Mouse (Mus musculus): Measurements from ENCODE around the gene Gm4969. TPM values are rescaled to one million over a fixed set of nuclear protein-coding genes. Genes with fewer than 3 reads are reported as not detected.

Gene Gm4969
- polyA plus RNA-seq, 1 experiment from 2014 or later, result 9.9 TPM

DNA sequence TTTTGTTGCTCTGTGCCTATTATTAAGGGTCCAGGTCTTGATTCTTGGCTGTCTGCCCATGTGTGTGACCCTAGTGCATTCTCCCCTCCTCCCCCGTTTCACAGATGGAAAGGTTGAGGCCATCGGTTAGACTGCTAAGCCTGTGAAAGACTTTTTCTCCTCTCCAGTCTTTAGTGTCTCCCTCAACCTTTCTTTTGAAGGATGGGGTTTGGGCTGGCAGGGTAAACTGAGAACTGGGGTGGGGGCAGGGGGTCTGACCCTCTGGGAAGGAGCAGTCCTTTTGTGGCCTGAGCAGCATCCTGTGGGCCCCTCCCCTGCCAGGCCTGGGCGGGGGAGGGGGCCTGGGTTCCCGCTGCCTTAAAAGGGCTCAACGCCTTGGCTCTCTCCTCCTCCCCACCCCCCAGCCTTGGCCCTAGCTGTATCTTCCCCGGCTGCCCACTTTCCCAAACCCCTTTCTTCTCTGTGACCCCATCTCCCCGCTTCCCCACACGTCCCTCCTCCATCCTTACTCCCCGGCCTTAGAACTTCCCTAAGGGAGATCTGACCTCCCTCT, 33.2 kb downstream of the Gm4969 start:
- WGBS, result 23% methylated on average over 8 of the region's 9 CpGs
- Histone ChIP-seq H3K27ac (ENCODE audit: low read depth, low read length) (no peak overlapping the region), H3K4me1 (ENCODE audit: control insufficient read depth, insufficient read depth, low read length) (no peaks in the 10 kb centered on the region), H3K27me3 (ENCODE audit: control insufficient read depth, insufficient read depth, low read length) (no peaks in the 10 kb centered on the region), H3K9me3 (ENCODE audit: control insufficient read depth, low read length) (no peaks in the 10 kb centered on the region), H3K4me2 (ENCODE audit: low read depth, low read length) (no peak overlapping the region), H3K9ac (replicated peaks; ENCODE audit: low read depth, low read length) (no peak overlapping the region), H3K4me3 (ENCODE audit: low read depth, low read length) (no peak overlapping the region), H3K36me3 (ENCODE audit: control insufficient read depth, insufficient read depth, low read length) (peaks cover 35% of the 10 kb centered on the region)
- ATAC-seq (ENCODE audit: low read depth), result no peak

DNA sequence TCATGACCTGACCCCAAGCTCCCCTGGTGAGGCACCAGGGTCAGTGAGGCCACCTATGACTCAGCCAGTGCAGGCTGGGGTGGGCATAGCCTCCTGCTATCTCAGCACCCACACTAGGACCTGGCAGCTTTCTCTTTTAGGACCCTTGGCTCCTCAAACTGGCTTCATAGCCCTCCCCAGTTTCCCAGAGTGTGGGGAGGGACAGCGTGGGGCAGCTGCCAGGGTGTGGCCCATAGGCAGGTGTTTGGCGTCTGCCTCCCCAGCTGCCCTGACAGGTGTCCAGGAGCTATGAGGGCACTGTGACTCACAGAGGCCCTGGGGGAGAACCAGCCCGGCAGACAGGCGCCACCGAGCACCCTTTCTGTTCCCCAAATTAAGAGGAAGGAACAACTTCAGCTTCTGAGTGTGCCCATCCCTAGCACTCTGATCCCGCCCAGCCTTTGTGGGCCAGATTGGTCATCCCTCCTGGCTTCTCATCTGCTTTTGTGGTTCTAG, 33.8 kb downstream of the Gm4969 start:
- H3K9ac ChIP-seq (replicated peaks; ENCODE audit: low read depth, low read length), result no peak overlapping the region
- ATAC-seq (ENCODE audit: low read depth), result no peak
- WGBS, result 88% methylated on average over 6 of the region's 6 CpGs
- no peak overlapping the region for H3K4me3 ChIP-seq (ENCODE audit: low read depth, low read length)
- H3K9me3 ChIP-seq (ENCODE audit: control insufficient read depth, low read length), result no peaks in the 10 kb centered on the region
- no peaks in the 10 kb centered on the region for H3K4me1 ChIP-seq (ENCODE audit: control insufficient read depth, insufficient read depth, low read length)
- peaks cover 39% of the 10 kb centered on the region for H3K36me3 ChIP-seq (ENCODE audit: control insufficient read depth, insufficient read depth, low read length)
- no peaks in the 10 kb centered on the region for H3K27me3 ChIP-seq (ENCODE audit: control insufficient read depth, insufficient read depth, low read length)
- H3K27ac ChIP-seq (ENCODE audit: low read depth, low read length), result no peak overlapping the region
- H3K4me2 ChIP-seq (ENCODE audit: low read depth, low read length), result no peak overlapping the region

DNA sequence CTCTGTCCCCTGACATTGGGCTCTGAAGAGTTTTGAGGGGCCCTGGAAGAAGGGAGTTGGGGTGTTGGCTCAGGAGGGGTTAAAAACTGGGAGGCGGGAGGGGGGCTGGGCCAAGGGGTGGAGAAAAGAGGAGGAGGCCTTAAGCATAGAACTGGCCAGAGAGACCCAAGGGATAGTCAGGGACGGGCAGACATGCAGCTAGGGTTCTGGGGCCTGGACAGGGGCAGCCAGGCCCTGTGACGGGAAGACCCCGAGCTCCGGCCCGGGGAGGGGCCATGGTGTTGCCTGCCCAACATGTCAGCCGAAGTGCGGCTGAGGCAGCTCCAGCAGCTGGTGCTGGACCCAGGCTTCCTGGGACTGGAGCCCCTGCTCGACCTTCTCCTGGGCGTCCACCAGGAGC, 34.5 kb downstream of the Gm4969 start, which contains the start of gene Dmpk:
Gene Dmpk (plus strand): TSS at position 149 of the 400 bp plus-strand sequence.
- Histone ChIP-seq H3K4me2 (ENCODE audit: low read depth, low read length) (no peak within 1 kb of the TSS), H3K9me3 (ENCODE audit: control insufficient read depth, low read length) (no peaks in the 10 kb centered on the region), H3K27ac (ENCODE audit: low read depth, low read length) (no peak within 1 kb of the TSS), H3K9ac (replicated peaks; ENCODE audit: low read depth, low read length) (no peak within 1 kb of the TSS), H3K36me3 (ENCODE audit: control insufficient read depth, insufficient read depth, low read length) (peaks cover 42% of the 10 kb centered on the region), H3K27me3 (ENCODE audit: control insufficient read depth, insufficient read depth, low read length) (no peaks in the 10 kb centered on the region), H3K4me3 (ENCODE audit: low read depth, low read length) (no peak within 1 kb of the TSS), H3K4me1 (ENCODE audit: control insufficient read depth, insufficient read depth, low read length) (no peaks in the 10 kb centered on the region)
- ATAC-seq (ENCODE audit: low read depth), result no peak
- WGBS, result 56% methylated on average over 10 of the region's 10 CpGs

DNA sequence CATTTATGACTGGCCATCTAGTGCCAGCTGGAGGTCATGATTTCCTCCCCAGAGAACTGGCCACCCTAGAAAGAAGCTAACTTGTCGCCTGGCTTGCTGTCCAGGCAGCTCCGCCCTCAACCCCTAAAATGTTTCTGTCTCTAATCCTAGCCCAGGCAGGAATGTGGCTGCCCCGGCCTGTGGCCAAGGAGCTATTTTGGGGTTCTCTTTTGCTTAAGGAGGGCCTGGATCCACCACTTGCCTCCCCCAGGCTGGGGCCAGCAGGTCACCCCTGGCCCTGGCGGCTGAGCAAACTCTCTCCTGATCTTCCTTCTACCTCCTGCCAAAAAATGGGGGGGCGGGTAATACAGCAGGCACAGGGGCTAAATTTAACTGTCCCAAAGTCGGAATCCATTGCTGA, 35.1 kb downstream of the Gm4969 start:
- Histone ChIP-seq H3K9me3 (ENCODE audit: control insufficient read depth, low read length) (no peaks in the 10 kb centered on the region), H3K9ac (replicated peaks; ENCODE audit: low read depth, low read length) (no peak overlapping the region), H3K27ac (ENCODE audit: low read depth, low read length) (no peak overlapping the region), H3K27me3 (ENCODE audit: control insufficient read depth, insufficient read depth, low read length) (no peaks in the 10 kb centered on the region), H3K4me2 (ENCODE audit: low read depth, low read length) (no peak overlapping the region), H3K4me3 (ENCODE audit: low read depth, low read length) (no peak overlapping the region), H3K4me1 (ENCODE audit: control insufficient read depth, insufficient read depth, low read length) (no peaks in the 10 kb centered on the region), H3K36me3 (ENCODE audit: control insufficient read depth, insufficient read depth, low read length) (peaks cover 44% of the 10 kb centered on the region)
- ATAC-seq (ENCODE audit: low read depth), result no peak
- 59% methylated on average over 6 of the region's 6 CpGs for WGBS

DNA sequence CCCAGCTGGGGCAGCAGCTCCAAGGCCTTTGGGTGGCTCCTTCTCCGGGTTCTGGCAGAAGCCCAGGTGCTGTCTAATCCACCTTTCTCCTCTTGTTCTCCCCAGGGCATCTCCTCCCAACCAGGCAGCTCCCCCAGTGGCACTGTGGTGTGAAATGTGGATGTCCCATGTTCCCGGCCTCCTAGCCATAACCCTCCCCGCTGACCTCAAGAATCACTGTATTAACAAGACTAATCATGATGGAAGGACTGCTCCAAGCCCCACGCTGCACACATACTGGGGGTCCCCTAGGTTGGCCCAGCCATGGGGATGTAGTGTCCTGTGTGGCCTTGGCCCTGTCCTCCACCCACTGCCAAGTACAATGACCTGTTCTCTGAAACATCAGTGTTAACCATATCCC, 36.0 kb downstream of the Gm4969 start:
- ATAC-seq (ENCODE audit: low read depth), result no peak
- 80% methylated on average over 4 of the region's 4 CpGs for WGBS
- Histone ChIP-seq H3K27me3 (ENCODE audit: control insufficient read depth, insufficient read depth, low read length) (no peaks in the 10 kb centered on the region), H3K9ac (replicated peaks; ENCODE audit: low read depth, low read length) (no peak overlapping the region), H3K27ac (ENCODE audit: low read depth, low read length) (no peak overlapping the region), H3K4me1 (ENCODE audit: control insufficient read depth, insufficient read depth, low read length) (peaks cover 6% of the 10 kb centered on the region; the same call in 1 of the 2 replicates), H3K4me3 (ENCODE audit: low read depth, low read length) (no peak overlapping the region), H3K9me3 (ENCODE audit: control insufficient read depth, low read length) (no peaks in the 10 kb centered on the region), H3K4me2 (ENCODE audit: low read depth, low read length) (no peak overlapping the region), H3K36me3 (ENCODE audit: control insufficient read depth, insufficient read depth, low read length) (peaks cover 44% of the 10 kb centered on the region)

DNA sequence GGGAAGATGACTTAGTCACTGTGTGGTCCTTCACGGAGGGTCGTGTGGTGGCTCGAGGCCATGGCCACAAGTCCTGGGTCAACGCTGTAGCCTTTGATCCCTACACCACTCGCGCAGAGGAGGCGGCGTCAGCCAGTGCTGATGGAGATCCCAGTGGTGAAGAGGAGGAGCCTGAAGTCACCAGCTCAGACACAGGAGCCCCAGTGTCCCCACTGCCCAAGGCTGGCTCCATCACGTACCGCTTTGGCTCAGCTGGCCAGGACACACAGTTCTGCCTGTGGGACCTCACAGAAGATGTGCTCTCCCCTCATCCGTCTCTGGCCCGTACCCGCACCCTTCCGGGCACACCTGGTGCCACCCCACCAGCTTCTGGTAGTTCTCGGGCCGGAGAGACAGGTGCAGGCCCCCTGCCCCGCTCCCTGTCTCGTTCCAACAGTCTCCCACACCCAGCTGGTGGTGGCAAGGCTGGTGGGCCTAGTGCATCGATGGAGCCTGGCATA, 37.7 kb downstream of the Gm4969 start:
- Histone ChIP-seq H3K36me3 (ENCODE audit: control insufficient read depth, insufficient read depth, low read length) (peaks cover 41% of the 10 kb centered on the region), H3K4me1 (ENCODE audit: control insufficient read depth, insufficient read depth, low read length) (peaks cover 11% of the 10 kb centered on the region; the same call in 1 of the 2 replicates), H3K9me3 (ENCODE audit: control insufficient read depth, low read length) (no peaks in the 10 kb centered on the region), H3K4me2 (ENCODE audit: low read depth, low read length) (no peak overlapping the region), H3K27me3 (ENCODE audit: control insufficient read depth, insufficient read depth, low read length) (no peaks in the 10 kb centered on the region; the same call in 1 of the 2 replicates), H3K4me3 (ENCODE audit: low read depth, low read length) (no peak overlapping the region), H3K9ac (replicated peaks; ENCODE audit: low read depth, low read length) (no peak overlapping the region), H3K27ac (ENCODE audit: low read depth, low read length) (no peak overlapping the region)
- no peak for ATAC-seq (ENCODE audit: low read depth)
- WGBS, result 93% methylated on average over 19 of the region's 19 CpGs

DNA sequence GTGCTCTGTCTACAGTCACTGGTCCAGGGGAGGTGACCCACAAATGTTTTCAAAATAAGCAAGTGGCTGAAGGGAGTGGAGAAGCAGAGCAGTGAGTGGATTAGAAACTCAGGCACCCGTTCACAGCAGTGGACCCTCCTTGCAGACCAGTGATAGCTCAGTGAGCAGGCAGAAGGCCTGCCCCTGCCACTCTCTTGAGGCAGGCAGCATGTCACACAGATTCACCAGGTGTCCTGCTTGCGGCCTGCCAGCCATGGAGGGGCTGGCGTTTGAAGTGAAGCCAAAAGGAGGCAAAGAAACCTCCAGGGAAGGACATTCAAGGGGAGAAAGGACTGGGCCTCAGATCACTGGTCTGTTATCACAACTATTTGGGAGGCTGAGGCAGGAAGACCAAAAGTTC, 39.4 kb downstream of the Gm4969 start:
- H3K9ac ChIP-seq (replicated peaks; ENCODE audit: low read depth, low read length), result no peak overlapping the region
- no peak overlapping the region for H3K27ac ChIP-seq (ENCODE audit: low read depth, low read length)
- H3K36me3 ChIP-seq (ENCODE audit: control insufficient read depth, insufficient read depth, low read length), result peaks cover 41% of the 10 kb centered on the region
- no peak overlapping the region for H3K4me2 ChIP-seq (ENCODE audit: low read depth, low read length)
- H3K4me3 ChIP-seq (ENCODE audit: low read depth, low read length), result no peak overlapping the region
- H3K27me3 ChIP-seq (ENCODE audit: control insufficient read depth, insufficient read depth, low read length), result no peaks in the 10 kb centered on the region; the same call in 1 of the 2 replicates
- H3K9me3 ChIP-seq (ENCODE audit: control insufficient read depth, low read length), result no peaks in the 10 kb centered on the region
- no peak for ATAC-seq (ENCODE audit: low read depth)
- peaks cover 15% of the 10 kb centered on the region; the same call in 1 of the 2 replicates for H3K4me1 ChIP-seq (ENCODE audit: control insufficient read depth, insufficient read depth, low read length)
- 90% methylated on average over 3 of the region's 3 CpGs for WGBS

DNA sequence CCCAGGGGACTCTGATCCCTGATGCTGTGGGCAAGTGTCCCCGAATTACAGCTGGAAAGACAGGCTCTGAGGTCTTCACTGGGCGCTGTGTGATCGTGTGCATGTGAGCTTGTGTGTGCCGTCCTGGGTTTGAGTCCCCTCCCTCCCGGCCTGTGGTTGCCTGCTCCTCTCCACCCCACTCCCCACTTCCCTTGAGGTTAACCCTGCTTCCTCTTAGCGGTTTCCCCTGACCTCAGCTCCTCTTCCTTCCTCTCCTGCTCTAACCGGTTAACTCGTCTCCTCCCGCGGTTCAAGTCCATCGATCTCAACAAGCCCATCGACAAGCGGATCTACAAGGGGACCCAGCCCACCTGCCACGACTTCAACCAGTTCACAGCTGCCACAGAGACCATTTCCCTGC, 40.4 kb downstream of the Gm4969 start:
- no peak overlapping the region; the same call in 1 of the 2 replicates for H3K9ac ChIP-seq (replicated peaks; ENCODE audit: low read depth, low read length)
- no peaks in the 10 kb centered on the region for H3K9me3 ChIP-seq (ENCODE audit: control insufficient read depth, low read length)
- peak overlapping the region; percentile 73 for H3K4me2 ChIP-seq (ENCODE audit: low read depth, low read length)
- ATAC-seq (ENCODE audit: low read depth), result no peak
- H3K4me1 ChIP-seq (ENCODE audit: control insufficient read depth, insufficient read depth, low read length), result peaks cover 15% of the 10 kb centered on the region; the same call in 1 of the 2 replicates
- H3K36me3 ChIP-seq (ENCODE audit: control insufficient read depth, insufficient read depth, low read length), result peaks cover 38% of the 10 kb centered on the region
- H3K4me3 ChIP-seq (ENCODE audit: low read depth, low read length), result peak overlapping the region; percentile 100; the same call in 1 of the 2 replicates
- H3K27me3 ChIP-seq (ENCODE audit: control insufficient read depth, insufficient read depth, low read length), result no peaks in the 10 kb centered on the region; the same call in 1 of the 2 replicates
- 89% methylated on average over 14 of the region's 14 CpGs for WGBS
- no peak overlapping the region for H3K27ac ChIP-seq (ENCODE audit: low read depth, low read length)

DNA sequence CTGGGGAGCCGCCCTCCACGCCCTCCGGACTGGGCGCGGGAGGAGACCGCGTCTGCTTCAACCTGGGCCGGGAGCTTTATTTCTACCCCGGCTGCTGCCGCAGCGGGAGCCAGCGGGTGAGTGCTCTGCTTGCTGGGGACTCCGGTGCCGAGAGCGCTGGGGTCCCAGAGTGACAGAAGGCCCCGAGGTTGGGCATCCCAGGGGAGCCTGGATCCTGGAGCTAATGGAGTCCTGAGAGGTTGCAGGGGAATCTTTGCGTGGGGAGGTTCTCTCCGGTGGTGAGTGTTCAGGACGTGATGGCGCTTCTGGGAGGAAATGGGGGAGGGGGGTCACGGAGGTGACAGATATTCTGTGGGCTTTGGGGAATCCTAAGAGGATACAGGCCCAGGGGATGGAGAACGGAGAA, 41.6 kb downstream of the Gm4969 start:
- Histone ChIP-seq H3K9me3 (ENCODE audit: control insufficient read depth, low read length) (no peaks in the 10 kb centered on the region), H3K4me2 (ENCODE audit: low read depth, low read length) (peak overlapping the region; percentile 73), H3K9ac (replicated peaks; ENCODE audit: low read depth, low read length) (peak overlapping the region; percentile 97), H3K36me3 (ENCODE audit: control insufficient read depth, insufficient read depth, low read length) (peaks cover 30% of the 10 kb centered on the region), H3K27ac (ENCODE audit: low read depth, low read length) (peak overlapping the region; percentile 79), H3K27me3 (ENCODE audit: control insufficient read depth, insufficient read depth, low read length) (no peaks in the 10 kb centered on the region; the same call in 1 of the 2 replicates), H3K4me3 (ENCODE audit: low read depth, low read length) (peak overlapping the region; percentile 100), H3K4me1 (ENCODE audit: control insufficient read depth, insufficient read depth, low read length) (peaks cover 15% of the 10 kb centered on the region; the same call in 1 of the 2 replicates)
- no peak for ATAC-seq (ENCODE audit: low read depth)
- WGBS, result 0% methylated on average over 22 of the region's 22 CpGs

Data from neural tube, embryonic 14.5 days (tissue).